Mouse (Mus musculus) ES-Bruce4 (cell line): ENCODE measurements around the gene Gm9918.

ENCODE experiments used
- CTCF ChIP-seq: IDR thresholded peaks from one replicate; pipeline ENCODE4 v1.8.1; 2011; ENCODE audit warnings: low read depth, low read length
- EP300 ChIP-seq: IDR thresholded peaks from 2 replicates; pipeline ENCODE4 v1.6.1; 2011; ENCODE audit warnings: low read depth, low read length; ENCODE audit not compliant: insufficient read depth
- POLR2A ChIP-seq: IDR thresholded peaks from one replicate; pipeline ENCODE4 v1.8.1; 2011; ENCODE audit warnings: low read length; ENCODE audit not compliant: insufficient read depth

DNA sequence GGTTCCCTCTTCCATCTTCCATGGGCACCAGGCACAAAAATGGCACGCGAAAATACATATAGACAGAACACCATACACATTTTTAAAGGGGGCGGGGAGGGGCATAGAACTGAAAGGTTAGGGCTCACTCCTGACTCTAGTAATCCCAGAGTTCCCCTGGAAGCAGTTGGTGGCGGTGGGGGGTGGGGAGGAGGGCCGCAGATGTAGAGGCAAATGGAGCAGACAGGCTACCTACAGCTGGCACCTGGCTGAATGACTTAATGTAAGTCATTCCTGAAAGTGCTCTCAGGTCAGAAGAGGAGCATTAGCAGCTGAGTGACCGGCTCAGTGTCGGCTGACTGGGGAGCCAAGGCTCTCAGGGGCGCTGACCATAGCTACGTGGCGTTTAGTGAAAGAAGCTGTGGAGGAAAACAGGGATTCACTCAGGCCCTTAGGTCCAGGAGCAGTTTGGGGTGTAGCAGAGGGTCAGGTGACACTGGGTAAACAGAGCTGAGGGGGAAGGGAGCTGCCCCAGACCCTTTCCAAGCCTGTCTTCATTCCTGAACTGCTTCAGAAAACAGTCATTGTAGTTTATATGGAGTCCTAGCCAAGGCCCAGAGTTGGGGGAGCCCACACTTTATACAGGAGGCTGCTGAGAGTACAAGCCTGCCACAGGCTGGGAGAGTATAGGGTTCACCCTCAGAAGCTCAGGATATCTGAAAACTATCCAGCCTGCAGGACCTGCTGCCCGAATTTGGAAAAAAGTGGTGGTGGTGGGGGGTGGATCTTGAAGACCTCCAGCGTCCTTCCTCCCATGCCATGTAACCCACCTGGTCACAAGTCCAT, 27.7 kb upstream of the Gm9918 start:
- TF ChIP-seq CTCF (no peak), EP300 (peak; percentile 61; the same call in 1 of the 2 replicates), POLR2A (no peak)
